Comparison of ENCODE assay signal across 7 mouse cellular contexts in the genomic region with DNA sequence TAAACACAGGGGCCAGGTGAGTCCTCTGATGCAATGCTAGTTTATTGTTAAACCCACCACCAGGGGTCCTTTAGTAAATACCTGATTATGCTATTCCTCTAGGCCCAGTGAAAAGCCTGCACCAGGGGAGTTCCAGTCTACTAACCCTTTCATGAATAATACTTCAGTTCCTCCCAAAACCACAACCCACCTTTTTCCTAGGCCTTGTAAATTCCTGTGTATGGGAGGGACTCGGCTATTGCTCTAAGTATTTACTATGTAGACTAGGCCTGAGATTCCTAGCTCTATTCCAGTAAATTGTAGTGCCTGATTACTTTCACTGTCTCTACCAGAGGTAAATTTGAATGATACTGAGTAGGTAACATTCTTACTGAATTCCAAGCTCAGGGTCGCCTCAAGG.
A peak's percentile ranks its signal among the peaks of the same experiment; 100 is the strongest.
DNase-seq lines count a peak whose midpoint lies in the region; ATAC-seq and TF ChIP-seq lines count a peak whose summit lies in the region.
"Not testable (repeated sequence)": the region's sequence is repeated elsewhere in the genome, so short reads cannot be mapped to it uniquely, and the experiment has no call there.

No protein-coding gene starts in this region.

- intact Hi-C loops in left cerebral cortex, adult 2 months (cut with DNase I), result not testable (repeated sequence)

- in situ Hi-C loops in ES-E14 (cut with MboI; ENCODE audit: low sequenced_read_pairs in 2 of 2, unreplicated experiment in 2 of 2), result not testable (repeated sequence)

- 0 out of 2 replicates have a peak, but pooled peaks have one; percentile 16 for TF ChIP-seq CTCF in forebrain, postnatal 0 days (IDR thresholded peaks at IDR 0.05; ENCODE audit: low read depth)
- TF ChIP-seq CTCF in layer of hippocampus, adult 2 months (conservative IDR thresholded peaks at IDR 0.05), result peak; percentile 20; the same call in 1 of the 2 replicates
- TF ChIP-seq CTCF in left cerebral cortex, adult 2 months (IDR thresholded peaks at IDR 0.05), result peak; percentile 2; the same call in 1 of the 2 replicates

- not testable (repeated sequence) for H3K9ac ChIP-seq in ES-E14 (ENCODE audit: insufficient read depth, low read depth, low read length, poor library complexity, severe bottlenecking); forebrain, postnatal 0 days

- not testable (repeated sequence) for H3K4me2 ChIP-seq in forebrain, postnatal 0 days (ENCODE audit: low read depth)

- not testable (repeated sequence) for ATAC-seq in forebrain, postnatal 0 days

- H3K4me3 ChIP-seq in ES-E14 (ENCODE audit: insufficient read depth in 1 of 2, low read depth in 1 of 2, low read length in 2 of 2, poor library complexity in 1 of 2, severe bottlenecking in 1 of 2); forebrain, postnatal 0 days (ENCODE audit: low read depth, low read length); layer of hippocampus, adult 2 months; left cerebral cortex, adult 2 months: not testable (repeated sequence)

- H3K27me3 ChIP-seq in forebrain, postnatal 0 days (ENCODE audit: insufficient read depth, low read length), result not testable (repeated sequence)

- not testable (repeated sequence) for H3K4me1 ChIP-seq in ES-E14 (ENCODE audit: control insufficient read depth in 2 of 2, insufficient read depth in 2 of 2, low read length in 2 of 2, poor library complexity in 1 of 2); forebrain, postnatal 0 days (ENCODE audit: insufficient read depth)

- H3K9me3 ChIP-seq in ES-E14 (ENCODE audit: control insufficient read depth, insufficient read depth, low read depth, low read length); forebrain, postnatal 0 days (ENCODE audit: low read length): not testable (repeated sequence)

- DNase-seq in ES-CJ7 (ENCODE audit: low read depth, low spot score) (peak; percentile 51), ES-E14 (ENCODE audit: low read depth, low spot score) (peak; percentile 16), R1 (ENCODE audit: low read depth, low spot score) (peak; percentile 95), ZHBTc4 (ENCODE audit: low read depth, low spot score) (peak; percentile 75)
- DNase-seq in forebrain, postnatal 0 days; layer of hippocampus, adult 2 months (ENCODE audit: low spot score in 2 of 2); left cerebral cortex, adult 2 months (ENCODE audit: extremely low spot score in 1 of 2, low spot score in 2 of 2): not testable (repeated sequence)

- H3K36me3 ChIP-seq in ES-E14 (ENCODE audit: control insufficient read depth, insufficient read depth, low read length, poor library complexity, severe bottlenecking); forebrain, postnatal 0 days (ENCODE audit: insufficient read depth): not testable (repeated sequence)

- not testable (repeated sequence) for H3K27ac ChIP-seq in ES-E14 (ENCODE audit: insufficient read depth, low read depth, low read length, poor library complexity, severe bottlenecking); forebrain, postnatal 0 days (ENCODE audit: low read depth, low read length); layer of hippocampus, adult 2 months; left cerebral cortex, adult 2 months

- WGBS in forebrain, postnatal 0 days, result 87% methylated on average over 2 of the region's 2 CpGs
